Mouse (Mus musculus): Measurements from ENCODE around the gene Syde2.

GRCm38 (mm10) chr3:146051277-146052007 is 63.8 kb downstream of the Syde2 start:
- TF ChIP-seq POLR2A (IDR thresholded peaks at IDR 0.05; ENCODE audit: insufficient read depth, low read depth, low read length) (no peak), CTCF (IDR thresholded peaks at IDR 0.05; ENCODE audit: insufficient read depth, low read depth, low read length) (no peak)

Data from olfactory bulb, adult 2 months (tissue).